Mouse (Mus musculus) frontal cortex, postnatal 25 days (tissue): ENCODE results near the gene Bcl9l.

Experiments
- DNase-seq, 2 experiments: peaks; one replicate each; pipeline ENCODE4 v3.0.0; 2022; ENCODE audit warnings: low spot score in 2 of 2

The Bcl9l gene

GRCm38 (mm10) chr9:44511935-44512716, 29.5 kb downstream of the Bcl9l start:
- DNase-seq = no peak

GRCm38 (mm10) chr9:44512717-44513003, 30.0 kb downstream of the Bcl9l start:
- DNase-seq = no peak

DNA sequence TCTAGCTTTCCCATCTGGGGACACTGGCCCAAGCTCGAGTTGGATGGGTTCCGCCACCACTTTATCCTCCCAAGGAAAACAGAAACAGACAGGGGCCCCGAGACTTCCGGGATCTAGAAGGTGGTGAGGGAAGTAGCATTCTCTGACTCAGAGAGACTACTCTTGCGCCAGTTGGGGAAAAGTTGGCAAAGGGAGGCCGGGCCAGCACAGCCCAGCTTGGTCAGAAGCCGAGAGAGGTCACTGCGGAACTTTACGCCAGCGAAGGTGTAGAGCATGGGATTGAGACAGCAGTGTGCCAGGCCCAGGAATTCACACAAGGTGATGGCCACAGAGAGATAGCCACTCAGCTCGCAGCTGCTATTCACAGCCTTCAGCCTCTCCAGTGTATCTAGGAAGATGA, 30.5 kb downstream of the Bcl9l start:
- DNase-seq = no peak

DNA sequence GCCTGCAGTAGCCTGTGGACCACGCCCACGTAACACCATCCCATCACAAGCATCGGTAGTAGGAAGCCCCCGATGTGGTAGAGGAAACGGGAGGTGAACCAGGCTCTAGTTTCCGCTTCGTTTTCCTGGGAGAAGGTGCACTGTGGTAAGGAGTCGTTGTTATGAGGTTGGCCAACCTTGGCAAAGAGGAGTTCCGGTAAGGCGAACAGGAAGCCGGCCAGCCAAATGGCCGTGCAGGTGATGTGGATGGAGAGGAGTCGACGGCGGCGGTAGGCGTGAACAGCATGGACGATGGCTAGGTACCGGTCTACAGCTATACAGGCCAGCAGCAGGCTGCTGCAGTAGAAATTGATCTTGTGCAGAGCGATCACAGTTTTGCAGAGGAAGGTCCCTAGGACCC, 31.0 kb downstream of the Bcl9l start:
- DNase-seq = no peak

- no peak for DNase-seq
Measured at GRCm38 (mm10) chr9:44514147-44514546, 31.5 kb downstream of the Bcl9l start.

GRCm38 (mm10) chr9:44515131-44515751, 32.6 kb downstream of the Bcl9l start:
- no peak for DNase-seq

DNA sequence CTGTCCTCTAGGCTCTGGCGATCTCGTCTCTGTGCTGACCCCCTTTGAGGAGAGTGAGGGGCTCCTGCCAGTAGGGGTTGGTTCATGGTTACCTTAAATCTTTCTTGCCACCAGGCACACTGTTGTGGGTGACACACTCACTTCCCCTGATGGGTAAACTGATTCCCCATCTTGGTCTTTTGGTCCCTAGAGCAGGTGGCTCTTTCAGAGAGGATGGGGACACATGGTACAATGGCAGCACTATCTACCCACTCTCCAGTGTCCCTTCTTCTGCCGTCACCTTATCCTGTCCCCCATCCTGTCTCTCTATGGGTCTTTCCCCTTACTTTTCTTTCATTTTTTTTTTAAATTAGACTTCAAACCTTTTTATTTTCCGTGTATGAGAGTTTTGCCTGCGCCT, 33.3 kb downstream of the Bcl9l start:
- no peak for DNase-seq

DNA sequence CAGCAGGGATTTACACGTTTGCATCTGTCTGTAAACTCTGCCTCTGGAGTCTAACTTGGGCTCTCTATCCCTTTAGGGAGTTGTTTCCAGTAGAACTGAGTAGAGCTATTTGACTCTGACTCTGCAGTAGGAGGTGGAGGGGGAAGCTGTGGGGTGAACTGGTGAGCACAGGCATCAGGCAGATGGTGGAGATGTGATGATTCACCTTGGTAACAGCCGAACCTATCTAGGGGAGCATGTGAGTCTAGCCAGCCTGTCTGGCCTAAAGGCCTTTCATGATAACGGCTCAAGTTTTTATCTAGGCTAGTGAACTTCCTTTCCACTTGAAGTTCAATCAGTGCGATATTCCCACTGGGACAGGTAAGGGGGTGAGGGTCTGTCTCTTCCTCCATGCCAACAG, 34.7 kb downstream of the Bcl9l start:
- no peak for DNase-seq

- DNase-seq = no peak
Measured at GRCm38 (mm10) chr9:44518068-44518467, 35.4 kb downstream of the Bcl9l start.

DNA sequence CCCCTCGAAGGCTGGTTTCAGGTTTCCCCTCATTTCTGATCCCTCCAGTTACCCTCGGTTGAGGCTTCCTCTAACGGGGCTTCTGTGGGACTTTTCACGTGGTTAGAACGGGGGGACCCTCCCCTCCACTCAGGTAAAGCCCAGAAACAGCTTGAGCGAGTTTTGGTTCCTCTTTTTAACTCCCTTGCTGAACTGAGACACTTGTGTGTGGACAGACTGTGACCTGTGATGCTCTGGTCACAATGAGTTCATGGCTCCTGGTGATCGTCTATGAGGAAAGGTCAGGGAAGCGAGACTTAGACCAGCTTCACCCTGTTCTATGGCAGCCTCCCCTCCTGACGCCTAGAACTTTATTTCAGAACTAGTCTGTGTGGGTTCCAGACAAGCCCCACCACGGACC, 39.3 kb downstream of the Bcl9l start:
- no peak for DNase-seq

GRCm38 (mm10) chr9:44523686-44524085, 41.1 kb downstream of the Bcl9l start:
- no peak for DNase-seq

- no peak for DNase-seq
Measured at GRCm38 (mm10) chr9:44524235-44524826, 41.7 kb downstream of the Bcl9l start.

DNA sequence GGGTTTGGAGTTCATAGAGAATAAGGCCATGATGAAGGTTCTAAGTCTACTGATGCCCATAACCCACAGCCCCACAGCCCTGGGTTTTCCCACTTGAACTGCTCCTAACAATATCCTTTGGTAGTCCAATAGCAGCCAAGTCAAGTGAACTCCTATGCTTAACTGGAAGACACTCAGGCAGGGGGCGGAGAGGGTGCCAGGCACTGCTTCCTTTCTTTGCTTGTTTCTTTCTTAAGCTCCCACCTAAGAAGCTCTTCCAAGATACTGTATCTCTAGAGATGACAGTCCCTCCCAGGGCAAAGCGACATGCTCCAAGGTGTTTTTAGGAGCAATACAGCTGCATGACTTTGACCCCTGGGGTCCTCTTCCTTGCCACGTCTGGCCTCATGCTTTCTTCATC, 42.4 kb downstream of the Bcl9l start:
- no peak for DNase-seq

DNA sequence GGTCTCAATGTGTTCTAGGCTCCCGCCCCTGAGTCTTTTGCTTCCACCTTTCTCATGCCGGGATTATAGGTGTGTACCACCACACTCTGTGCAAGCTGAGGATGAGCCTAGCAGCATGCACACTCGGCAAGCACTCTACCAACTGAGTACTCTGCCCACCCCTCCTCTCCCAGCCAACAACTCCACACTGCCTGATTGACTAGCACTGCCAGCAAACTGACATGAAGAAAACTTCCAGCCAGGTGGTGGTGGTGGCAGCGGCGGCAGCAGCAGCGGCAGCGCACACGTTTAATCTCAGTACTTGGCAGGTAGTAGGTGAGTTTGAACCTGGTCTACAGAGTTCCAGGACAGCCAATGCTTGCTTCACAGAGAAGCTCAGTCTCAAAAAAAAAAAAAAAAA, 43.0 kb downstream of the Bcl9l start:
- DNase-seq = no peak

- DNase-seq = no peak
Measured at GRCm38 (mm10) chr9:44526337-44527112, 43.9 kb downstream of the Bcl9l start.

DNA sequence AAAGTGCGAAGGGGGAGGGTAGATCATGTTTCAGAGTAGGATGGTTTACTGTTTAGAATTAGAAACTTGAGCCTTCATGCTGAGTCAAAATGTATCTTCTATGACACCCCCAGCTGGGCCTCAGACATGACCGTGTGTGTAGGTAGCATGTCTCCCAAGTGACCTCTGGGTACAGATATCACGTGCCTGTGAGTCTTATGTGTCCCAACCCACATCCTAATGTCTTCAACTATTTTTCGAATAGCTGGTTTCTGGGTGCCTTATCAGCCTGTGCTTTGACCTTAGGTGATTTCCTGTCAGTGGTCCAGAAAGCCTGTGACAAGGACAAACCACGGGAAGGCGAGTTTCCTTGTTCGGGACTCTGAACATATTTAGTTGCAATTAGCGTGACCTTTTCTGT, 45.7 kb downstream of the Bcl9l start:
- DNase-seq = no peak

- DNase-seq = no peak
Measured at GRCm38 (mm10) chr9:44532991-44533580, 50.5 kb downstream of the Bcl9l start.

DNA sequence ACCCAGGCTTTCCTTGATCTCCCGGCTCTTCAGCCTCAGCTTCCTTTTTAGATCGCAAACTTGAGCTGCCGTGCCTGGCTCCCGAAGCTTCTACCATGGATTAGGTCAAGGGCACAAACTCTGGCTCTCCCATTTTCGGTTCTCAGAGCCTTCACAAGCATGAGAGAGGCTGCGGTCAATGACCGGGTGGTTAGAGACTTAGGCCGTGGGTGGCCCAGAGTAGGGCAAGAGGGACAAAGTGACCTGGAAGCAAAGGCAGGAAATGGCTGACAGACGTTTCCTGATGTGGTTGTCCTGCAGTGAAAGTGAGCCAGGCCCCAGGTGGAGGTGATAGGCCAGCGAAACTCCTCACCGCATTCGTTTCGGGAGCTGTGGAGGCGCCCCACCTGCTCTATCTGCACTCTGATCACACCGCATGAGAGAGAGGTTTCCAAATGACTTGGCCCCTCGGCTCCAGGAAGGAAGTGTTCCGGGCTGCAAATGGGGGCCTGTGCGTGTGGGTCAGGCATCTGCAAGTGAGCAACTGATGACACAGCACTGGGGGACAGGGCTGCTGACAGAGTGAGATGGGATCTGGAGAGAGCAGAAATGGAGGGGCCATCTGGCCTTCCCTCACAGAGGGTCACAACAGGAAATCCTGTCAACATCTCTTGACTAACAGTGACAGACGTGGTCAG, 55.1 kb downstream of the Bcl9l start:
- DNase-seq = no peak

DNA sequence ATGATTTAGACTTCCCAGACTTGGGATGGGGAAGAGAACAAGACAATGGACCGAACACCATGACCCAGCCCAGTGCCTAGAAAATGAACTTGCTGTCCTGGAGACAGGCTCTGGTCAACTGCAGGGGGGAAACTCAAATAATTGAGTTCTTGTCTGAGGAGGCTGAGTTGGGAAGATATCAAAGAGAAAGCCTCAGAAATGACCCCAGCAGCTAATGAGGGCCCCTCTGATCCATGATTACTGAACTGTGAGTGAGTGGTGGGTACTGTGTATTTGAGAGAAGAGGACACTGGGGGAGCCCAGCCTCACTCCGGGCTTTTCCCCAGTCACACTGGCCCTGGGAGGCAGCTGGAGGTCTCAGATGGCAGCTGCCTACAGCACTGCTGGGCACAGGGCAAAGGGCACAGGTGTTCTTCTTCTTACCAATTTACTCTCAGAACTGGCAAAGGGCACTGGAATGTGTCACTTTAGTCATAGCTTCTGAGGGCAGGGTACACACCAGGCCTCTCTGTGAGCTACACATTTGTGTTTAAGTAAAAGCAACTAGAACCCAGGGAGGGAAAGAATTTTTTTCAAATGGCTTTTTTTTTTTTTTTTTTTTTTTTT, 57.3 kb downstream of the Bcl9l start:
- DNase-seq = no peak

- no peak for DNase-seq
Measured at GRCm38 (mm10) chr9:44540676-44541075, 58.1 kb downstream of the Bcl9l start.

DNA sequence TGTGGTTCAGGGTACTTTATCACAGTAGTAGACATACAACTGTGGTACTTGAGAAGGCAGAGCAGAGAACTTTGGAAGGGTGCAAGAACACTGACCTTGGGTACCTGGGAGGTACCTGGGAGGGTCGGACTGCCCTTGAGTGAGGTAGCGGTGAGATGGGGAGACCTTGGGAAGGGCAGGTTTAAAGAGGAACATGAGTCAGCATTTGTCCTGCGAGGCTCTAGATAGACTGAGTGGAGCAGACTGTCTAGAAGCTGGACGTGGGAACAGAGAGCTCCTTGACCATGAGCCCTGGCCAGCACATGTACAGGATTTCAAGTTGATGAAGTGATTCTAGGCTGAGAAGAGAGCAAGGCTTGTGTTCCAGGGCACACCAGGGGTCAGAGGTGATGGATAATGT, 59.7 kb downstream of the Bcl9l start:
- DNase-seq = no peak
